Mouse (Mus musculus): Measurements from ENCODE around the gene Samd13. TPM values are rescaled to one million over a fixed set of nuclear protein-coding genes. Genes with fewer than 3 reads are reported as not detected.

Samd13 gene
- 0.23 and 0.35 TPM in 2 replicates for polyA plus RNA-seq (2012; rRNA removed)

DNA sequence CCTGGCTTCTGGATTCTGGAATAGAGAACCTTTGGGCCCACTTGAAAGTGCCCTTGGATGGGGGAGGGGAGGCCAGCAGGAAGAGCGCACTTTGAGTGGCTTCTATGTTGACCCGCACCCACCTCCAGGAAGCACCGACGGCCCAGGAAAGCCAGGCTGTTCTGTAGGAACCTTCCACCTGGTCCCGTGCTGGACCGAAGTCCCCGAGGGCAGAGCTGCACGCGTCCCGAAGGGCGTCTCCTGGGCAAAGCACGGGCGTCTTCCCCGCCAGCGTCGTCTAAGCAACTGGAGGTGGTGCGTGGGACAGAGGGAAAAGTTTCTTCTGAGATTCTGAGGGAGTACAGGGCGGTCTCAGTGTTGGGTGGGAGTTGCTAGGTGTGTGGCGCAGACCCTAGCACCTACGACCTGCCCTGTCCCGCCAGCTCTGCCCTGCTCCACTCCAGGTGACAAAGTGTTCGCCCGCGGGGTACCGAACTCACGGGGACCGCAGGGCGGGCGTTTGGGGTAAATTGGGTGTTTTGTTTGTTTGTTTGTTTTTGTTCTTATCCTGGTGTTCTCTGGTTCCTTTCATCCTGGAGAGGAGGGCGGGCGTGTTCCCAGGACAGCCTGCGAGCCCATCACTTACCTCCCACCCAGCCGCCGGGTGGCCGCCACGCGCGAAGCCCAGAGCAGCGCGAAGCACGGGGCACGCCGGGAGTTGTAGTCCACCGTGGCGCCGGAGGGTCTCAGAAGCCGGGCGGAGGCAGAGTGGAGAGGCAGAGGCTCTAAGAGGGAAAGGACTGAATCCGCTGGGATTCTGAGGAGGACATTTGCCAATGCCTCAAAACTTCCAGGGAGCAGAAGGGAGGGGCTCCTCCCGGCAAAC, at the start of gene Samd13:
TSS of gene Samd13 (minus strand) at position 782 of the 865 bp plus-strand sequence.
- peak; percentile 29 for DNase-seq (ENCODE audit: low spot score)

DNA sequence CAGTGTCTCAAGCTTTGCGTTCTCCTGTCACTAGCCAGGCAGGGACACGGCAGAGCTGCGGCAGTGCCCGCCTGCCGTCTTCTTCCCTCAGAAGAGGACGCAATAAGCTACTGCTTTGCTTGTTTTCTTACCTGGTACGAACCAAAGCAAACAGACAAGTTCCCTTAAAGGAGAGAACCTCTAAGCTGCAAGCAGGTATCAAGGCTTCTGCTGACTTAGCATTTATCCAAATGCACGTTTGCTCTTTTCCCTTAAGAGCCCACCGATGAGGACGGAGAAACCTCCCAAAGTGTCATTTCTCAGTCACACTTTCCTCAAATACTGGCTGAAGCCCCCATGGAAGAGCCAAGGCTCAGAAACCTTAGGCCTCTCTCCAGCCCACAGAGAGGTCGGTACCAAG, 46.1 kb upstream of the Samd13 start:
- no peak for DNase-seq (ENCODE audit: low spot score)

DNA sequence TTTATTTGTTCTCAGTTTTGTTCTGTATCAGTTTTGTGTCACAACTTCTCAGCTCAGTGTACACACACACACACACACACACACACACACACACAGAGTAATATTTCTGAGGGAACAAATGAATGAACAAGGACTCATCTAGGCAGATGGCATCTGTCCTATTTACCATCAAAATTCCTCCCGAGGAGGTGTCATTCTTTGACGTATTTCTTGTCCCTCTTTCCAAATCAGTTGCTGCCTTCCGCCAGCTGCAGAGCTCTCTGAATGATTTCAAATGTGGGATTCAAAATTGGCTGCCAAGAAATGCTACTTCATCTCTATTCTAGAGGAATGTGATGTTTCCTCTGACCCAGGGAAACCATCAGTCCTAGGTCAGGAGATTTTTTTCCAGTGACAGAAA, 37.6 kb upstream of the Samd13 start:
- DNase-seq (ENCODE audit: low spot score), result no peak

DNA sequence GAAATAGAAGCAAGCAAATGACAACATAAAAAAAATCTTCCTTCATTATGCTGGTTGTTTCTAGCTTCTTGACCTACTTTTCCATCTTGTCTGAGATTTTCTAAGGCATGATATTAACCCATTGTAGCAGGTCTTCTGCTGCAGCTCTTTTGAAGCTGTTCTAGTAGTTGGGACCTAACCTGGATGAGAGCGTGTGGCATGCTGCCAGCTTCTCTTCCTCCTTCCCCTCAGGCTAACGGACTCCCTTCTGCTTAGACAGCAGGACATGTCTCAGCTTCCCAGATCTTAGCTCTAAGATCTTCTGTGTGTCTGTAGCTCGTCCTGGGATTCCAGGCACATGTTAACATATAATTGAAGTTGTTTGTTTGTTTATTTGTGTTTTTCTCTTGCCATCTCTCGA, 34.3 kb upstream of the Samd13 start:
- DNase-seq (ENCODE audit: low spot score), result no peak

DNA sequence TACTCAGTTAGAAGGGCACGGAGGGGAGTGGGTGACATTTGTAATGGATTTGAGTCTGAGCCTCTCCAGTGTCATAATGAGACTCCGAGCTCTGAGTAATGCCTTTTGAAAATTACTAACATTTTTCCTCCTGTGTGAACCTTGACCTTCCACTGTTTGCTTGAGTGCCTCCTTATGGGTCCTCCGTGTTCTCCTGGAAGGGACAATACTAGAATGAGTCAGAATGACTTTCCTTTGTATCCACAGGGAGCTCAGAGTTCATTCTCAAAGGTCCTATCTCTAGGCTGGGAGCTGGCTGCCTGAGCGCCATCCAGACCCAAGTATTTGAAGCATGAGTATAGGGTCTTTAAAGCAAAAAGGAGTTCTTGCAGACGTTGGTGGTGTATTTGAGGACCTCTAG, 32.9 kb upstream of the Samd13 start:
- no peak for DNase-seq (ENCODE audit: low spot score)

DNA sequence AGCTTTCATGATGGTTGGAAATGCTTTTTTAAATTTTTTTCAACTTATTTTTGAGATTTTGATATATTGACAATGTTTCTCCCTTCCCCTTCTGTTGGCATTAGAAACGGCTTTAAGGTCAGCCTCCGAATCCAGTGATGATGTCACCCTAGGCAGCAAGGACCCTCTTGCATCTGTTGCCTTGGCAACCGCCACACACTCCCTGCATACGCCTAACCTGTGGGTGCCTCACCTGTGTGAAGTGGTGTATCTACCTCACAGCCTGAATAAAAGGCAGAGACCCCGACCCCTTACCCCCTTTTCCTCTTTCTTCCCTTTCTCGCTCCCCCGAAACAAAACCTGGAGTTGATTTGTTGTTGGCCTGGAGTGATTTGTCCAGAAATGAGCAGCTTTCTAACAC, 26.9 kb upstream of the Samd13 start:
- DNase-seq (ENCODE audit: low spot score), result no peak

DNA sequence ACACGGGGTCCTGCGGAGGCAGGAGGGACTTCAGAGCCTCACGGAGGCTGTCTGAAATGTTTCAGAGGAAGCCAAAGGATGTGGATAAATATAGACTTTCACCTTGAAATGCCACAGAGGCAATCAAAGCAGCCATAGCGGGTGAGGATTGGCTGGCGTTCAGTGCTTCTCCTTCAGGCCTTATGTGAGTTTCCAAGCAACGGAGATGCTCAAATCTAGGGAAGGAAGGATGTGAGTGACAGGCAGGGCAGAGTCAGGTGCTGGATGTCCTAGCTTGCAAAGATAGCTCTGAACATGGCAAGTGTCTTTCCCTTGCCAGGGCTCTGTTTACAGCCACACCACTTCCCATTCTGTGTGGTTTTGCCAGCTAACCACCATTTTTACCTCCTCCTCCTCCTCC, 26.2 kb upstream of the Samd13 start:
- no peak for DNase-seq (ENCODE audit: low spot score)

DNA sequence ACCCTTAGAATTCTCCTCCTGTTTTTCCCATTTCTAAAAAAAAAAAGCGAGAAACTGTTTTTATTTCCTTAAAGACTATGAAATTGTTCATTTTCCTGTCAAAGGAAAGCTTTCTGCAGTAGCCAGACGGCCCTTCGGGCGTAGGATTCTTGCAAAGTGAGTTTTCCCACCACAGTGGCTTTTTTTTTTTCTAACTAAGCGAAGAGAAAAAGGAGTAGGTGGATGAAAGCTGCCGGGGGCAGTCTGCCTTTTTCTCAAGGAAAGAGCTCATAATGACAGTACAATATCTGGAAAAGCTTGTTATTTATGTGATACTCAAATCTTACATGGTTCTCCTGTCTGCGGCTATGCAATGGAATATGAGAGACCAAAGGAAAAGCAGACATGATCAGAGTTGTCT, 25.7 kb upstream of the Samd13 start:
- no peak for DNase-seq (ENCODE audit: low spot score)

DNA sequence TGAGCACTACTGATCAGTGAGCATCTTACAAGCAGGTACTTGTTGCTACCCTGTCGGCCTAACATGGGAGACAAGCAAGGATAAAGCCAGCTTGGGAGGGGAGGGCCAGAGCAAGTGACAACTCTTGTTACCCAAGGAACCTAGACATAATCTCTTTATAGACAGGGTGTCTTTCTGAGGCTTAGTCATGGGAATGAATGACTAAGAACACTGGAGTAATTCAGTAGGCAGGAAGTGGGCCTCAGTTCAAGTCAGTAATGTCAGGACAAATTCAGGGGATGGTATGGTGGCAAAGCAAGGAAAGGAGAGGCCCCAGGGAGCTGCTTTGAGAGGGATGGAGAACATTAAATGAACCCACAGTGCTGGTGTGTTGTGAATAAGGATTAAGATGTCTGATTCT, 23.7 kb upstream of the Samd13 start:
- no peak for DNase-seq (ENCODE audit: low spot score)

DNA sequence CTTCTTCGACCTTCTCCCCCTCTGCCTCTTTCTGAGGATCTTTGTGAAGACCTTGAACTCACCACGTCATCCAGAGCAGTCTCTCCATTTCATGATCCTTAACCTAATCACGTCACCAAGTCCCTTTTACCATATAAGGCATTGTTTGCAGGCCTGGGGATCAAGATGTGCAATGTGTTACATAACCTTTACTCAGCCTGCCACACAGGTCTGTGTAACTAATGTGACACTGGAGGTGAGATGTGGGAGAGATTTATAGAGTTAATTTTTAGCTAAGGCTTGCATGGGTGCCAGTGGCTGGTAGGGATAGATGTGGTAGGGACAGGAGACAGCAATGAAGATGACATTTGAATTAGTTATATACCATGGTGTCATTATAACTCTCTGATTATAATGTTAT, 23.0 kb upstream of the Samd13 start:
- no peak for DNase-seq (ENCODE audit: low spot score)

DNA sequence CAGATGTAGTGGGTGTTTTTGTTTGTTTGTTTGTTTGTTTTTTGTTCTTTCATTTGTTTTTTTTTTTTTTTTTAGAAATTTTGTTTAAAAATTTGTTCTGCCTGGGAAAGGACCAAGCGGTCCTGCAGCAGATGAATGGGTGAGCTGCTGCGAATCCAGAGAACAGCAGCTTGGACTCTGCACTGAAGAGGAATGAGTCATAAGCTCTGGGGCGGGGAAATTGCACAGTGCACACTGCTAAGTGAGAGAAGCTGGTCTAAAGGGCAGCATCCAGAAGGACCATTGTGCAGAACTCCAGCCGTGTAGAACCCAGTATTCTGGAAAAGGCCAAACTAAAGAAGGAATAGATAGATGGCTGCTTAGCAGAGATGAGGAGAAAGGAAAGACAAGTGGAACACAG, 18.7 kb upstream of the Samd13 start:
- no peak for DNase-seq (ENCODE audit: low spot score)

DNA sequence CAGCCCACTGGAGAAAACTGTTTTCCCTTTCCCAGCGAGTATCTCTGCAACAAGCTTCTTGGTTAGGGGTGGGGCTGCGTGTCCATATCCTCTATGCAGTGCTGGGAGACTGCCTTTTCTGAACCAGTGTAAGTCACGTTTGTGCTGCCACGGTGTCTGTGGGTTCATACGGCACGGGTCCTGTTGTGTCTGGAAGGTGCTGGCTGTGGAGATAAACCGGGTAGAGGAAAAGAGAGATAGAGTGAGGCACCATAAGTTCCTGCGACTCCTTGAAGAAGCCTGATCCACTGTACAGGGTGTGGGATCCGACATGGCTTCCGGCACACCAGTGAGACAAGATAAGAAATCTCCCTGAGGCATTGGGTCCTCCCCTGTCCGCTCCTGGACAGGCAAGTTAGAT, 14.7 kb upstream of the Samd13 start:
- DNase-seq (ENCODE audit: low spot score), result no peak

DNA sequence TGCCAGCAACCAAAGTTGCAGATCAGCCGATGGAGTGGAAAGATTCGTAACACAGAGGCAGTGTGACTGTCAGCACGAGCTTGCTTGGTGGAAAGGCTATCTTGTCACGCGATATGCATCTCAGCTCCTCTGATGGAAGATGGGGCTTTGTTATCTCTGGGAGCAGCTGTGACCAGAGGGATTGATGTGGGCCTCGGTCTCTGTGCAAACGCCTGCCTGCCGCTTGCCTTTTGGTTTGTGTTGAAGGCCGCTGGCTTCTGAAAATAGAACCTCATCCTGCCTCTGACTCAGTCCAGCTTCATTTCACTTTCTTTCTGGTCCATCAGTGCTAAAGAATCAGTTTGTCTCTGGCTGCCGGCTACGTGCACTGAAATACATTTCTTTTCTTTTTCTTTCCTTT, 13.6 kb upstream of the Samd13 start:
- no peak for DNase-seq (ENCODE audit: low spot score)

DNA sequence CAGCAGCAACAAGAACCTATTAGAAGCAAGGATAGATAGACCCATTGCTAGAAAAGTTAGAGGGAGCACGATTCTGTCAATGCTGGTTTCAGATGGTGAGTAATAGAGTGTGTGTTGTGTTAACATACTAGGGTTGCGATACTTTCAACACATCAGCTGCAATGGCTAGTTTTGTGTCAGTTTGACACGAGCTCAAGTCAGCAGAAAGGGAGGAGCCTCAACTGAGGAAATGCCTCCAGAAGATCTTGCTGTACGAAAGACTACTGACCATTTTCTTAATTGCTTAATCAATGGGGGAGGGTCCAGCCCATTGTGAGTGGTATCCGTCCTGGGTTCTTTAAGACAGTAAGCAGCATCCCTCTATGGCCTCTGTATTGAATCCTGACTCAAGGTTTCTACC, 7.2 kb upstream of the Samd13 start:
- no peak for DNase-seq (ENCODE audit: low spot score)

DNA sequence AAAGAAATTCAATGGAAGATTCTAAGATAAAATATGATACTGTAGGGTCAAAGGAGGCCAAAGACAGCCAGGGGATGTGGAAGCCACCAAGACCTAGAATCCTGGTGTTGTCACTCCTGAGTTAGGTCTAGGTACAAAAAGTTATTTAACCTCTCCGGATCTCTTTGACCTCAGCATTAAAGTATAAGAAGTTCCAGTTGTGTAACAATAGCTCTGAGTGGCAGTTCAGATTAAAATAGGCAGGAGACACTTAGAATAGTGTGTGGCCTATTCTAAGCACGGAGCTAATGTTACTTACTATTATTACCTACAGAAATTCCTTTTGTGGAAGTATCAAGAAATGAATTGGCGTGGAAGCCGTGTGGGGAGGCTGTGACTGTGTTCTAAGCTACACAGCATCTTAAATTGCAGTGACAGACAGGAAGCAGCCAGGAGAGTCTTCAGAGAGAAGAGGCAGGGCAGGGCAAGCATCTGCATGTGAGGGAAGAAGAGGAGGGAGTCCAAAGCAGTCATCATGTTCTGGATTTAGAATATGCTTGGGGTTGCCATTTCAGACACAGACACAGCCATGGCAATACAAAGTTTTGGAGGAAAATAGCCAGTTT, 1.8 kb upstream of the Samd13 start:
- no peak for DNase-seq (ENCODE audit: low spot score)

DNA sequence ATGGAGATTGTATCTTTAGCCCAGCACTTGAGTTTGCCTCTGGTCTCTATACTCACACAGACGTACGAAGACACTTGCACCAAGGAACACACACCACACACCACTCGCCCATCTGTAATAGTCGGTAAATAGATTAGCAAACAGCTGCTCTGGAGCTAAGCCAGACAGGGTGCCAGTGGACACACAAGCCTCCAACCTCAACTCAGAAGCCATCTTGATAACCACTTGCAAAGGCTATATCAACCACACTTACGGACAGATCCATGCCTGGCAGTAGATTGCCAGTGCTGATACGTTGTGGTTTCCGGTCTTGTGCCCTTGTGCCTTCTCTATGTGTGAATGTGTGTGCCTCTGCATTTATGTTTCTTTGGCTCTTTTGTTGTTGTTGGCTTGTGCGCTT, 1.0 kb upstream of the Samd13 start:
- no peak for DNase-seq (ENCODE audit: low spot score)

DNA sequence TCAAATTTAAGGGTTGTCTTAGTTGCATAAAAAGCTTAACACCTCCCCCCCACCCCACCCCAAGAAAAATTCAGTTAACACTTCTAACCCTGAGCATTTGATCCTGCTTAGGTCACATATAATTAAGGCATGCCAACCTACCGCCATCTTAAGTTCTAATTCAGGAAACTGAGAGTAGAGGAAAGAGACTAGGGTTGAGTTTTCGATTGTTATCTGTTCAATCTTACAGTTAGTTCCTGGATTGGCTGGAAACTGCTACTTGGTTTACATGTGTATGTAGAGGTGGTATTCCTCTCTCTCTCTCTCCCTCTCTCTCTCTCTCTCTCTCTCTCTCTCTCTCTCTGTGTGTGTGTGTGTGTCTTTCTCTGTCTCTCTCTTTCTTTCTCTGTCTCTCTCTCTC, 2.3 kb downstream of the Samd13 start:
- no peak for DNase-seq (ENCODE audit: low spot score)

DNA sequence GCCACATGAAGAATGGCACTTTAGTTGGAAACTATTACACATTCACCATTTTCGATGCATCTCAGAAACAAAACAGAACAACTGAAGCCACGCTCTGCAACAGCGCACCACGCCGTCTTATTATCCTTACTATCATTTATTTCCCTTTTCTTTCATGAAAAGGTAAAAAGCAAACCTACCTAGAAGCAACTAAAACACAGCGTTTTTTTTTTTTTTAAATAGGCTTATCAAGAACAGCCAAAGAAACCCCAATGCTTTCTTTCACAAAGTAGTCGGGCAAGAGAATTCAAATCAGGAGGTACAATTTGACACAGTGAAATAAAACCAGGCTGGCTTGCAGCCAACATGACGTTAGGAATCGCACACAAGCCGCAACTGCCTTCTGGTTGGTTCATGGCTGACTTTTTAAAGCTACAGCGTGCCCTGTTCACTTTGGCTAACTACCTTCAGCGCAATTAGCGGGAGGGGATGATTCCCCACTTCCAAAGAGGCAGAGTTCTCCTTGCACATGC, 3.2 kb downstream of the Samd13 start:
- DNase-seq (ENCODE audit: low spot score), result no peak

DNA sequence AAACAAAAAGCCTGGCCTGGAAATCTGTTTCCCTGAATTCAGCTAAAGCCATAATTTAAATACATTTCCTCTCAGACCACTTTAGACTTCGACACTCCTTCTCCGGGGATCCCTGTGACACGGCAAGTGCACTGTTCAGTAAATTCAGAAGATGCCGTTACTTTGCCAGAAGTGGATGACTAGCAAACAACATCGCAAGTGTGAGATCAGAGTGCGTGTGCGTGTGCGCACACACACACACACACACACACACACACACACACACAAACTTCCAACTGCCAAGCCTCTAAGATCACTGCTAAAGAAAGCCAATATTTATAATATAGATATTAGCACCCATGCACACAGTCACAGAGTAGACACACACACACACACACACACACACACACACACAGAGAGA, 3.7 kb downstream of the Samd13 start:
- DNase-seq (ENCODE audit: low spot score), result no peak

DNA sequence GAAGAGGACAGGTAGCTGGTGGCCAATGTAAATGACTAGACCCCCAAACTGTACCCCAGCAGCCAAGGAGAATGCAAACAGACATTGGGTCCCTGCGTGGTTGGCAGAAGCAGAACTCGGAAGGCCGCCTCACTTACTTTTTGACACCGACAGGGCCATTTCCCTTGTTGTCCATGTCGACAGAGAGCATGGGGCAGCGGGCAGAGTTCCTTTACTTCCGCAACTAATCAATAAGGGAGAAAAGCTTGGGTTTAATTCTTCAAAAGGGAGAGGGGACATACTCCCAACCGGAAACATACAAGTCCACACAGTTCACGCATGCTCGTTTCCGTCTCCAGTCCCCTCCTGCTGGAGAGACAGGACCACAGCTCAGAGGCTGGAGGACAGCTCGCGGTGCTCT, 4.8 kb downstream of the Samd13 start:
- no peak for DNase-seq (ENCODE audit: low spot score)

DNA sequence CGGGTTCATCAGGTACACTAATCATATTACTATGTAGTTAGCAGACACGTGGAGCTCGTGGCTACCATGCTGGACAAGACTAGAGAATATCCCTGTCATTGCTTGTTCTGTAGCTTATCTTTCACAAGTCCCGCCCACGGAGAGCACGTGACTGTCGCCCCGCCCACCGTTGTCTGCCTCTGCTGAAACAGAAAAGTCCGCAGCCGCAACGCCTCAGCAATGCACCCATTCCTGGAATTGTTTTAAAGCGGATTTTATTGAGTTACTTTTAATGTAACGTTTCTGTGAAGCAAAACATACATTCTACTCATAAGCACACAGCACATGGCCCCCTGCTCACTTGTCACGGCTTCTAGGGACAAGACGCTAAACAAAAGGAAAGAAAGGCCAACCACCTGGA, 5.7 kb downstream of the Samd13 start:
- DNase-seq (ENCODE audit: low spot score), result no peak

DNA sequence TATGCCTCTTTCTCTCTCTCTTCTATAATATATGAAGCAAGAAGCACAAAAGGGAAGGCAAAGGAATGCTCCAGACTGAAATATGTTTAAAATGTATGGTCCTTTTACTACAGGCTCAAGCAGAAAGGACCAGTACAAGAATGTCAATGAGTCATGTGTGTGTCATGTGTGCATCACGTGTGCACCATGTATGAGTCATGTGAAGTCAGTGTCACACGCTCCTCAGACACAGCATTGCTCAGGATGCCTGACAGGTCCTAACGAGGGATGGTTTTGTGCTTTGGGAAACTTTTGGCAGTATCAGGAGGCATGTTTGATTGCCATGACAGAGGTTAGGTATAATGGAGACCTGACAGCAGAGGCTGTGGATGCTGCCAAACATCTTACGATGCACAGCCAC, 9.2 kb downstream of the Samd13 start:
- DNase-seq (ENCODE audit: low spot score), result no peak

DNA sequence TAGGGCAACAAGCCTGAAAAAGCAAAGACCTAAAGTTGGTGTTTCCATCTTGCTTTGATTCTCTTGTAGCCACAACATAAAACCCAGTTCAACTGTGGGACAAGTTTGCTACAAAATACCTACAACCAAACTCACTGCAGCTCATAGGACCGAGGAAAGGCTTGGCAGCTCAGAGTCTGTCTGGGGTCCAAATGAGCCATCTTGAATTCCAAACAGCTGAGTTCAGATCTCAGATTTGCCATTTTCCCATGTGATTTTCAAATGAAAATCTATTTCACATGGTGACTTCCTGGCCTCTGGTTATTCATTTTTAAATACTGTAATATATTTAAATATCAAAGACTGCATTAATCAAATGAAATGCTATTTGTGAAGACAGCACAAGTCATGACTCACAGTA, 10.3 kb downstream of the Samd13 start:
- no peak for DNase-seq (ENCODE audit: low spot score)

DNA sequence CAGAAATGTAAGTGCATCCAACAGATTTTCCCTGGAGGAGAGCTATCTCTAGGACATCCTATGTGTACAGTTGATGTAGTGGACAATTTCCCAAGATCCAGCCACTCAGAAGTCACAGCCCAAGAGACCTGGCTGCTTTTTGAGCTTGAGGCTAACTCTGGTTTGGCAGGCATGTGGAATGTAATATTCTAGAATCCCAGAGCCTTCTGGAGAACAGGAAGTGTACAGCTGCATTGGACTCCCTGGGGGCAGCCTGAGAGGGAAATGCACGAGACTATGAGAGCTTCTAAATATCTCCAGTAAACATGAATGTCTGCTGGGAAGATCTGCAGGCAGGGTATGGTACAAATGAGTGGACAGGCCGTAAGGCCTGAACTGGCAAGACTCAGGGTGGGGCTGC, 14.3 kb downstream of the Samd13 start:
- DNase-seq (ENCODE audit: low spot score), result no peak
